Mouse (Mus musculus) thymus, adult 2 months (tissue): ENCODE results near the gene Hlx.

ENCODE experiments used
- CTCF ChIP-seq: fragments of 200-500 bp; IDR thresholded peaks from 2 replicates; pipeline ENCODE4 v1.5.1; 2012; ENCODE audit warnings: mild to moderate bottlenecking, control low read depth, low read length, moderate library complexity, borderline replicate concordance; ENCODE audit not compliant: control insufficient read depth, poor library complexity, insufficient read depth; ENCODE audit errors: extremely low read depth
- POLR2A ChIP-seq: fragments of 200-500 bp; IDR thresholded peaks from 2 replicates; pipeline ENCODE4 v1.6.1; 2012; ENCODE audit warnings: mild to moderate bottlenecking, low read length, control low read depth, moderate library complexity; ENCODE audit not compliant: control insufficient read depth, poor library complexity, insufficient read depth; ENCODE audit errors: extremely low read depth

DNA sequence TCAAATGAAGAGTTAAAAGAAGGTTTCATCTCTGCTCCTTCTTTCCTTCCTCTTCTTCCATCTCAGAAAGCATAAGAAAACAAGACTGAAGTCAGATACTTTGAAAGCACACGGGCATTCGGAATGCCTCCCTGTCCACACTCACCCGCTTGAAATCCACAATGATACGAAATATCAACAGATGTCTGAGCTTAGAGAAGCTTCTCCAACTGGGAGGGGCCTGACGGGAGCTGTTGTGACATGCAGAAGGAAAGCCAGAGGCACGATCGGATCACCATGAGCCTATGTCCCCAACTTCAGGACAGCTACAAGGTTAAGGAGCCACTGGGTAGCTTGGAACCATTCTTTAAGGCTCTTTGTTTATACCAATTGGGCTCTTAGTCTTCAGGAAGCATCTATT lies 44.4 kb downstream of the Hlx start:
- TF ChIP-seq CTCF (no peak), POLR2A (no peak)
